Mouse (Mus musculus) kidney, postnatal 25 days (tissue): ENCODE measurements at regions not wholly inside any gene's neighbourhood (a gene's known extent, or its start where the extent isn't known, plus 50 kb on each side); places are given as distances from the start of the nearest gene placed in this dataset.

Source experiments
- DNase-seq, 2 experiments: peaks; one replicate each; pipeline ENCODE4 v3.0.0; 2021; ENCODE audit warnings: mixed read lengths in 2 of 2

DNA sequence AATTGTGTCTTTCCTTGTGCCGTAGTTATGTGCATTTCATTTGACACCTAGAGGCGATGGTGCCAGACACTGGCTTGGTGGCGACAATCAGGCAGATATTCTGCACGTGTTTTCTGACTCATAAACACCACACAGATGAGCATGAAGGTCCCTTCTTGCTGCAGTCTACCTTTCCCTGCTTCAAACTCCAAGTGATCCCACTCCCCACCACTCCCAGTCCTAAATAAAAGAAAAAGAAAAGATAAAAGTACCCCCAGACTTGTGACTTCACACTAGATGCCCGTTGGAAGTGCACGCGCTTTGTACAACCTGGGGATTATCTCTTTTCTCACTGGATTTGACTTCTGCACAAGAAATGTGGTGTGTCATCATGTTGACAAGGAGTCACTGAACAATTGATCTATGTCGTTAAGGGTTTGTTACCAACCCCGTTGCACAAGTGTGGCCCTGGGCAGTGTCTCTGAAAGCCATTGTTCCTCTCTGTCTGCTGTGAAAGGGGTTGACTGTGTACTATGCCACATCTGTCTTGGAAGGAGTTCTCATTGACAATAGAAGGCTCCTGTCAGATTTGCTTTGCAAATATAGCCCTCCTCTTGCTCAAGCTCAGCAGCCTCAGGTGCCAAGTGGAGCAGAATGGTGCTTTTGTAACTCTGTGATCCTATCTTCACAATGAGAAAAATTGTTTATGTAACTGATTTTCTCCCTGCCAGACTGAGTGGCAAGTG lies 140.1 kb downstream of the Ppp4r2 start:
- DNase-seq: no peak

DNA sequence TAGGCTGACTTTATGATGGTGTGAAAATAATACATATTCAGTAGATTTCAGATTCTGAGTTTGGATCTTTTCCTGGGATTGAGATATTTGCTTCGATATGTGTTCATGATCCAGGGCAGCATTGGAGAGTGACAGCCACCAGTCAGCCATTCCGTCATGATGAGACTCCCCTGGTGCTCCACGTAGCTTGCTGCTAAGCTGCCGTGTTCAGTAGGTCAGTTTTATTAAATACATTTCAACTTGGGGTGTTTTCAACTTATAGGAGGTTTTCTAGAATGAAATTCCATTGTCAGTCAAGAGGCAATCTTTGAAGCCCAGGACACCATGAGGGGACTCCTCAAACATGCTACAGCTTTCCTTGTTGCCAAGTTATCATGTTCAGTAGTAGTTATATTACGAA lies 141.3 kb downstream of the Ppp4r2 start:
- DNase-seq: no peak

DNA sequence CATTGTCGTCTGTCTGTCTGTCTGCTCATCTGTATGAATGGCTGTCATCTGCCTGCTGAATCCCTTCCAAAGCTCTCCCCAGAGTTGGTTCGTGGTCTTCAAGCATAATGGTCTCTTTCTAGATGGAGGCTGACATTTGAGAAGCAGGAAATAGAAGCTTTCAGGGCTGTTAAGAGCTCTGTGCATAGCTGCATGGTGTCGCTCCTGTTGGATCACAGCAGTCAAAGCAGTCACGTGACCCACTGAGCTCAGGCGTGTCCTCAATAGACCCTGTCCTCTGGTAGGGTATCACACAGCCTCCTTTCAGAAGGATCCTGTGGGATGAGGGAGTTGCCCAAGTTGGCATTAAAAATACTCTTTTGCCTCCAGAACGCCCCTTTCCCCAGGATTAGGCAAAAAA lies 142.4 kb downstream of the Ppp4r2 start:
- no peak for DNase-seq

DNA sequence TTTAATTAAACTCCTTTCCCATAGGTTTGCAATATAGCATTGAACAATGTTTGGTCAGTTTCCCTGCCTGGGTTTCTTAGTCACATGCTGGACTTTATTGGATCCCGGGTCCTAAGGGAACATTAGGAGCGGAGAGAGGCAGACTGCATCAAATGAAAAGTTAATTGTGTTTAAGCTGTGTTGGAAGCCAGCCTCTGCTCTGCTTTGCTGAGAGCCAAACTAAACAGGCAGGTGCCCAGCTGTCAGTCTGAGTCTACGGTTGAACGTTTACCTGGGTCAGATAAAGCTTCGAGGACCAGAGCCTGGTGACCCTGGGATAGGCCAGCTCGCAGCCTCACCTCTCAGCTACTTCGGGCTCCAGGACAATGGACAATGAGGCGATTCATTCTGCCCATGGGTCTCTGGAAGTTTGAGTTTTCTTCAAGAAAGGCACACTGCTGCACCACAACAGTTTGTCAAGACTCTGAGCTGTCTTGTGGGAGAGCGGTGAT lies 143.8 kb downstream of the Ppp4r2 start:
- no peak for DNase-seq

DNA sequence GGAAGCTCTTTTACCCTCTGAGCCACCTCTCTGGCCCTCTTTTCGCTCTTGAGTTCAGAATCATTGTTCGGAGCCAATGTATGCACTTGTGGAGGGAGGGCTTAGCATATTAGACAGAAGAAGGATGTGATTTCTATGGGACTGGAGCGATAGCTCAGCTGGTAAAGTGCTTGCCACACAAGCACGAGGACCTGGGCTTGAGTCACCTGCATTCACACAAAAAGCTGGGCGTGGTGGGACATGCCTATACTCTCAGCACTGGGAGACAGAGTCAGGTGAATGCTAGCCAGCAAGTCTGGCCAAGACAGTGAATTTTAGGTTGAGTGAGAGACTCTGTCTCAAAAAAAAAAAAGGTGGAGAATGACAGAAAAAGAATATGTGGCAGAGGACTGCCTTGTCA lies 144.7 kb downstream of the Ppp4r2 start:
- DNase-seq: no peak

DNA sequence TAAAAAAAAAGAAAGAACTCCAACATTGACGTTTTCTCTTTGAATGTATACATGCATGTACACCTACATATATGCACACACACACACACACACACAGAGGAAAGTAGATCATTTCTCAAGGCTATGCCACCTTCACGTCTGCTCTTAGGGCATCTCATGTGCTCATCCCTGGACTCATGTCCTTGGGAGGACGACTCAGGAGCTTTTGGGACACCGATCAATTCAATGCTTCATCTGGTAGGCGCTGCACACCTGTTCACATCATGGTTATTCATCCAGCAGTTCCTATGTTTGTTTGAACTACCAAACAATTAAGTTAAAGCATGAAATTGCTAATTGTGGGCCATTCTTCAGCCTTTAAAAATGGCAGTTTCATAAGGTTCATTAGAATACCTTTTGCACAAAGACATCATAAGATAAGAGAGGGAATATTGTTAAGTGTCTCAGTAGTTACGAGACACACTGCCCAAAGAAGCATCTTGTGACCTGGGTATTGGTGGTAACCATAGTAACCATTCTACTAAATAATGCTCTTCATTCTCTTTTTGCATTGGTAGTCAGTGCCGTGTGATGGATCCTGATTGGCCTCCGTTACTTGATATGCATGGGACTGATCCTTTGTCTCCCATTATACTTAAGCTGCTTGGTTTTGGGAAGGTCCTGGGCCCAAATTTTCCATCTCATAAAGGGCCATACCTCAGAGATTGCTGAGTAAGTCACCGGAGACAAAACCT lies 145.5 kb downstream of the Ppp4r2 start:
- no peak for DNase-seq

DNA sequence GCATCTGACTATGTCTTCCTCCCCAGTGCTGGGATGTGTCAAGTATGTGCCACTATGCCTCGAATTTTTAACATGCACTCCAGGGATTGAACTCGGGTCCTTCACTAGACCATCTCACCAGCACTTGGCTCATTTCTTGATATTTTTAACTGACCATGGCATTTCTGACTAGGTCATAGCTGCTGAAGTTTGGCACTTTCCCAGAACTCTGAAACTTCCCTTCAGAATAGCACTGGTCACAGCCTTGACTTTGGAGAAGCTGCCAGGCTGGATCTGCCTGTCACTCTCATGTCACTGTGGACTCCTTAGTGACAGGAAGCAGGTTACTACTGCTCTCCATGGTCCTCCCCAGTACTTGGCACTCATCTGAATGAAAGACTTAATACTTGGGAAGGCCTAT lies 146.7 kb downstream of the Ppp4r2 start:
- DNase-seq: no peak

DNA sequence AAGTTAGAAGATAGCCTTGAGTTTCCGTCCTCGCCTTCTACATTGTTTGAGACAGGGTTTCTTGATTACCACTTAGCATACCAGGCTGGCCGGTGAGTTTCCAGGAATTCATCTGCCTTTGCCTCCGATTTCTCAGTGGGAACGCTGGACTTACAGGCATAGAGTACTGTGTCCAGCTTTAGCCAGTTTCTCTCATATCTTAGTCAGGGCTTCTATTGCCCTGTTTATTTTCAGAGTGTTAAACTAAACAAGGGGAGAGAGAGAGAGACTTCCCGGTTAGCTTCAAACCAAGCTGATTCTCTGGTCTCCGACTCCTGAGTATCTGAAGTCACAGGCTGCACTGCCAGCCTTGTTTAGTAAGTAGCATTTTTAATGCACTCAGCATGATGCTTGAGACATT lies 151.4 kb downstream of the Ppp4r2 start:
- DNase-seq: no peak

DNA sequence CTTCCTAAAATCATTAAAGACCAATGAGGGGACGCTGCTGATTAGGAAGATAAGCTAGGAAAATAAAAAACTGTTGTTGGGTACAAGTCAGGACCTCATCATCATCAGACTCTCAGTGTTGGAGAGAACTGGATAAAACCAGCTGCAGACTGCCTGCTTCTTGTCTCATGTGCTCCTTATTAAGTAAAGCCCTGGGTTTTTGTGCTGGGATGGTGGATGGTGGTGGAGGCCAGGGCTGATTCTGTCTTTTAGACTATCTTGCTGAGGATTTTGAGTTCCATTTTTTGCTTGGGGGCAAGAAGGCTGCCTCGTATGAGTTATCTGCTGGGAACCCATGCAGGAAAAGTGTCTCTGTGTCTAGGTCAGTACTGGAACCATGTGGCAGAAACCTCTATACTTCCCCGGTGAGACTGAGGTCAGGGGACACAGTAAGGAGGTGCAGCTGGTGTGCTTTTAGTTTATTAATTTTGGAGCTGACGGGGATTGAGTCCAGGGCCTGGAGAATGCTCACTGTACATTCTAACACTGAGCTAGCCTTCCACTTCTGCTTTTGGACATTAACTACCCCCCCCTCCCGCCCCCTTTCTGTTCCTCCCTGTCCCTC lies 152.0 kb downstream of the Ppp4r2 start:
- no peak for DNase-seq

DNA sequence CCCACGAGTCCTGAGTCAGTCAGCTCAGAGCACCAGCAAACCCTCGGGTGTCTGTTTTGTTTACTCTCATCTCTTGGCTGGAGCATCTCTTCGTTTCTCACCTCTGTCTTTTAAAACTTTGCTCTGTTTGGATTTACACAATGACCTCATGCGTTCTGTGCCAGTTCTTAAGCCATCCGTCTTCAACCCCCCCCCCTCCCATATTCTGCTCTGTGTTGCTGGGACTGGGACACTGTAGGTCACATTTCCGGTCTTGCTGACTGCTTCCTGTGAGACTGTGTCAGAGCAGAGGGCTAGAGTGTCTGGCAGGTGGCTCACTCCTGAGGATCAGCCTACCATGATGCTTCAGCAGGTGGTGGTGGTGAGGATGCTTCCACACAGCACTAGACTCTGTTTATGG lies 155.1 kb downstream of the Ppp4r2 start:
- no peak for DNase-seq

DNA sequence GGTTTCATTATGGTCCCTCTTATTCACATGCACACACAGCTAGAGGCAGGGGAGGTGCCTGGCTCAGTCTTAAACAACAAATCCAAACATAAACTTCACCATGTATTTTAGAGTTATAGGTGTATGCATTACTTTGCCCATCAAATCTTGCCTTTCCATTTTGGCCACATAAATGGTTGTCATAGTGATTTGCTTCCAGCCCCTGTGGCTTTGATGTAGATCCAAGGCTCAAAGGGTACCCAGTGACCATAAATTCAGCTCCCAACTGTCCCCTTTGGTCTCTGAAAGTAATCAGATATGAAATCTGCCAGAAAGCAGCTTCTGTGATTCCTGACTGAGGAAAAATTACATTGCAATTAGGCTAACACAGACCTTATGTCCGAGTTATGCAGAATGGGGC lies 160.0 kb downstream of the Ppp4r2 start:
- no peak for DNase-seq

DNA sequence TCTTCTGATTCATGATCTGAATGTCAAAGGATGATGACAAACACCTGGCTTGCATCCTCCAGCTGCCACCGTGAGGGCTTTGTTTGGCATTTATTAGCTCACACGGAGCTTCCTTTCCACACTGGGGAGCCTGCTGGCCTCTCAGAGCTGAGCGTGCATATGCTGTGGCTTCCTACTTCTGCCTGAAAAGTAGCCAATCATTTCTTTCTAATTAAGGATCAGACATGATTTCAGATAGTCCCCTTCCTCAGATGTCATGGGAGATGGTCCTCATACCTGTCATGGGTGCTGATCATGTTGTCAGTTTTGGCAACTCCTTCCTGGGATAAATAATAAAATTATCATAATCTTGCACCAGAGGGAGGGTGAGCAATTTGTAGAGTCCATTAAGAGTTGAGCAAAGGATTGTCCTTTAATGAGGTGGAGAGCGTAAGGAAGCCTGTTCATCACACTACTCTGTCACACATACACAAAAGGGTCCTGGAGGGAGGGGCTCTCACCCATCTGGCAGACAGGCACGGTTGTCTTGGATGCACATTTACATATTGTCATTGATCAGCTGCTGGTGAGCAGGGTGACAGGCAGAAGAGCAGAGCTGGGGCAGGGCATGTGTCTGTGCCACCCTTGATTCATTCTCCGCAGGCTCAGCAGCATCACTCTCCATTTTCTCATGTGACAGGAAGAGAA lies 162.6 kb downstream of the Ppp4r2 start:
- no peak for DNase-seq

DNA sequence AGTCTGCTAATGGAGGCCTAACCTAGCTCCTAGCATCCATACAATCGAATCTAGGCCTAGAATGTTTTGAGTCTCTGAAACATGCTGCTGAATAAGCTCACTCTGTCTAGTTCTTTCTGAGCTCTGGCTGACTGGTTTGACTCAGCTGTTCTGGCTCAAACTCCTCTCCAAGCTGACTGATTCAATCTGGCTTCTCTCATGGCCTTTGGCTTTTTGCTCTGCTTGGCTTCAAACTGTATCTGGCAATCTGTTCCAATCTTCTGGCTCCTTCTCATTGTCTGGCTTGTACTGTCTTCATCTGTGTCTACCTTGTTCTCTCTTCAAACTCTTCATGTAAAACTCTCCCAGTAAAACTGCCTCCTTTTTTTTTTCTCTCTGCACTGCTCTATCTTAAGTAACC lies 164.9 kb downstream of the Ppp4r2 start:
- DNase-seq: no peak

DNA sequence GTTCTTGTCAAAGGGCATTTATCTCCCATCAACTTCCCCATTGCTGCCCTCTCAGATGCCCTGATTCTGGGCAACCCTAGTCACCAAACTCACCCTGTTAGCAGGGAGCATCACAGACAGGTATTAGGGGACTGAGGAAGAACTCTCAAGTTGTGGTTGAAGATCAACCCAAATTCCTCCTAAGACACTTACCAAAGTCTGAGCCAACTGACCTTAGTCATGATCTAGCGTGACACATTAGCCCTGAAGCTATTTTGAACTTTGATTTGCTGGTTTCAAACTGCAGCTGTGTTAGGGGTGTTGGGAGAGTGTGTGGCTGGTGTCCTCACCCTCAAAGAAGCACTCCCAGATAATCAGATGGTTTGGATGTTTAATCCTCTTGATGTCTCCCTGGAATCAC lies 170.5 kb downstream of the Ppp4r2 start:
- DNase-seq: peak; percentile 25 to 40

DNA sequence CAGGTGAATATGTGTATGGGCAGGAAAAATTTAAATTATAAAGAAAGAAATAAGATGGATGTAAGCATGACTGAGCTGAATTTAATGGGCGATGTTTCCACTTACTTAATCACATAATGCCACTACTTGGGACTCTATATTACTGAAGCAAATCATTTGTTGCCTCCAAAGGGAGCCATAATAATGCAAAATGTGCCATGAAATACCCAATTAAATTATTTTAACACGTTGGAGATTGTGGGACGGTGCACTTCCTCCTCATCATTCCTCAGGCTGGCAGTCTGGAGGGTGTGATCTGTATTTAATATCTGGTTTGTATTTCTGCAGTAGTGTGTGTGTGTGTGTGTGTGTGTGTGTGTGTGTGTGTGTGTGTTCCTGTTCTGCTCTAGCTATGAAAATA lies 188.2 kb downstream of the Ppp4r2 start:
- DNase-seq: no peak

DNA sequence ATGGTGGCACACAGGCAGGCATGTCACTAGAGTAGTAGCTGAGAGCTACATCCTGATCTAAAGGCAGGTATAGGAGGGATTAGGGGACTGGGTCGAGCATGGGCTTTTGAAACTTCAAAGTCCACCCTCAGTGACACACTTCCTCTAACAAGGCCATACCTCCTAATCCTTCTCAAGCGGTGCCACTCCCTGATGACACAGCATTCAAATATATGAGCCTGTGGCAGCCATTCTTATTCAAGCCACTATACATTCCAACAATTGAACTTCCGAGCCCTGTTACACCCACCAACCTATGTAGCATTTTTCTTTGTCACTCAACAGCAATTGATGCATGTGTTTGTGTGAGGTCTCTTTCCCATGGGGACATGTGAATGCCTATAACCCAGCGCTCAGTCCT lies 192.4 kb downstream of the Ppp4r2 start:
- no peak for DNase-seq

DNA sequence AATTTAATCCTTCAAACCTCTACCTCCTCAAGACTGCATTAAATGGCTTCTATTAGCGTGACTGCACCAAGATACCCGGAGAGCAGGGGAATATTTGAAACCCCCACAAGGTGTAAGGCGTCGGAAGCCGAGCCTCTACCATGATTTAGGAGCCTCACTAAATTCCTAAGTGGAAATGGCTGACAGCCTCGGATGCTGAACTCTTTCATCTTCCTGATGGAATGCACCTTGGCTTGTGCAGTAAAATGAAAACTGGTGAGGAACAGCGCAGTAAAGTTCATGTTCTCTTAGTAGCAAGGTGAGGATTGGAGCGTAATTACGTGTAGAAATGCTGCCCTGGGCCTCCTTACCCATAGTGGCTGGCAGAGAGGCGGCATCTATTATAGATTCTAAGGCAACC lies 194.0 kb downstream of the Ppp4r2 start:
- DNase-seq: no peak

DNA sequence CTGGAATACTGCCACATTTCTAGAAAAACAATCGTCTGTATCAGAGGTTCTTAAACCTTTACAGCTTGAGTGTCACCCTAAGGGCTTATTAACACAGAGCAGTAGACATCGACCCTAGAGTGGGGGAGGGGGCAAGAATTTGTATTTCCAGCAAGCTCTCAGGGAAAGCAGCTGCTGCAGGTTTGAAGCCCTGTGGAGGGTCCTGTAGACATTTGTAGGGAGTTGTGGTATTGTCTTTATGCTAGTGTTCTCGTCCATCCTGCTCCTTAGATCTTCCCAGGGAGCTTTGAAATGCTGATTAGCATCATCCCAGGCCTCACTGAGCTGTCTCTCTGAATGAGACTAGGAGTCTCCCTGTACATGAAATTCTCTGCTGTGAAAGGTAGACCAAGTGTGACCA lies 196.0 kb downstream of the Ppp4r2 start:
- no peak for DNase-seq

DNA sequence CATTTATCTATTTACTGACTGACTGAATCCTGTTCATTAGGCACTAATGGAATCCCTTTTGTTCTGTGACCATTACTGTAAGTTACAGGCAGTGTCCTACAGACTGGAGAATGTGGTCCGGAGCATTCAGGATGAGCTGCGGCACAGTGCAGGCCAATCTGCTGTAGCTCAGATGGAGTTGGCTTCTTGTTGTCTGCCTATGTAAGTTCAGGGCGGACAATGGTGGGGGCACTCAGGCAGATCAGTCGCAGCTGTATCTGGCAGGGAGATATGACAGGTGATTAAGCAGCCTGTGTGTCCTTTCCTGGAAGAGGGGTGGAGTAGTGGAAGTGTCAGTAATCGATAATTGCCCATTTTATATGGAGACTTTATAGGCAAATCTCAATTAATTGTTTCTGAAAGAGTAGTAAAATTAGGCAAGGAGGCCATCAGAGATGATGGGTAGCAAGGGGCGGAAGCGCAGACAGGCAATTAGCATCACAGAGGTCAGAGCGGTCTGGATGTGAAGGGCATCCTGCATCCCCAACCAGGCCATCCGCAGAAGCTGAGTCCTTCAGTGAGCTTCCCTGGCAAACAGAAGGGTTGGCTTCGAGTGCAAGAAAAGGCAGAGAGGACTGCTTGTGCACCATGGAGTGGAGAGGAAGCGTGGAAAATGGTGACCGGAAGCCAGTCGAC lies 197.2 kb downstream of the Ppp4r2 start:
- no peak for DNase-seq

DNA sequence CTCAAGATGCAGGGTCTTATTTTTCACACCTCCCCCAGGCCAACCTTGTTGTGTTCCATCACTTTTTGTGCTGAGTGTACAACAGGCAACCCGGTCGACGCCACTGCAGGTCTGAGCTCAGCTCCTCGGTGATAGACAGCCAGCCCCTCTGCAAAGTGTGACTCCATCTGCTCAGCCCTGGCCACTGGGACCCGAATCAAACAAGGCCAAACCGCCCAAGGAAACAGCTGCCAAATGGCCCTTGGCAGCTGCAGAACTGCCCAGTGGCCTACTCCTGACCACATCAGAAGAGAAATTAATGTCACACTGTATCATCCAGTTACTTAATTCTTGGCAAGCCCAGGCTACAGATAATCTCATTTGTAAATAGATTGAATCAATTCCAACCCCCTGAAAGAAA lies 213.3 kb downstream of the Ppp4r2 start:
- DNase-seq: no peak

DNA sequence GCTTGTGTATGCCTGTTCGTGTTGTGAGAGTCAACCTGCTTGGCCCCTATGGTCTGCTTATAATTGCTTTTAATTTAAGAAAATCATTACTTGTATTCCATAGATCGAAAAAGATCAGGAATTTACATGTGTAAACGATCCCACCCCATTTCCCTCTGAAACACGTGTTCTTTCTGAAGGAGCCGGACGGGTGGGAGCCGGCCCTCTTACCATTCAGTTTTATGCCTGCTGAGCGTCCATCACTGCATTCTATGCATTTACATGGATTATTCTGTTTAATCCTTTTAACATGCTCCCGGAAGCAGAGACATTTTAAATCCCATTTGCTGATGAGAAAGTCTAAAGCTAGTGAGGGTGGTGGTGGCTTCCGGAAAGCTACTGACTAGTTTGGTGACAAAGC lies 213.8 kb downstream of the Ppp4r2 start:
- no peak for DNase-seq

DNA sequence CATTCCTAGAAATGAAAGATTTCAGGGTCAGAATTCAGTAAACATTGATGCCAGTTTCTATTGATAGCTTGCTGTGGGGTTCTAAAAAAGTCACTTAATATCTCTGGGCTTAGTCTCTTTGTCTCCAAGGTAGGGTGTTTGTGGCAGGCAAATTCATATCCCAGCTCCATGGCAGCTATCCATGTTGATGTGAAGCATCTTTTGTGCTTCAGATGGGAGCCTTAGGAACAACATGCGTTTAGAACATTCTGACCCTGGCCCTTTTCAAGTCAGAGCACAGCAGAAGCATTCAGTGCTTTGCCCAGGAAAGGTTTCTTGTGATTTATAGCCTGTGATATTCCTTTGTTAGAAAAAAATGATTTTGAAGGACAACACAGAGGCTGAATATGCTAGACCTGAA lies 215.0 kb downstream of the Ppp4r2 start:
- no peak for DNase-seq

DNA sequence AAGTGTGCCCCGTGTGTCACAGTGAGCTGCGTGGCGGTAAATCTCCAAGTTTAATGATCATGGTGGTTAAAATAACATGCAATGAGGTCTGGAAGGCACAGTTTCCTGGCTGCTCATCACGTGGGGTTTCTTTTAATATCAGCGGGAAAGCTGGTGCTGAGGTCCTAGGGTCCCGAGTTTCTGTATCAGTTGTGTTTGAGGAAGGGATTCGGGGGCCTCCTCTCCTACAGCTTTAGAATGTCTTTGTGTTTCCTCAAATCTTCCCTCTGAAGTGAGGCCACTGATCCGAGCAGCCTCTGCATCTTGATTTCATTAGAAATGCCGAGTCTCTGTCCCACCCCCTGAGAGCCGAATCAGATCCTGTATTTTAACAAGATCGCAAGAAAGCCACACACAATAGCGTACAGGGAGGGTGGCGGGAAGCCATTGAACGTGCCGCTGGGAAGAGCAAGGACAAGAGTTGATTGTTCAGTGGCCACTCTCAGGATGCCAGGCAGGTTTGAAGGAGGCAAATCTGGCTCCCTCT lies 215.5 kb downstream of the Ppp4r2 start:
- no peak for DNase-seq
